Mouse (Mus musculus) hindbrain, embryonic 16.5 days (tissue): ENCODE data around the gene Gm10491. TPM values are rescaled to one million over a fixed set of nuclear protein-coding genes. Genes with fewer than 3 reads are reported as not detected.
A peak's percentile ranks its signal among the peaks of the same experiment; 100 is the strongest.
"Not testable (repeated sequence)": the region's sequence is repeated elsewhere in the genome, so short reads cannot be mapped to it uniquely, and the experiment has no call there.

Experiments used
- ATAC-seq: fragments of 200-750 bp; cut with Nextera tagmentation; 2 replicates; pipeline ENCODE4 v1.8.0; 2017; ENCODE audit warnings: moderate TSS enrichment, moderate library complexity
- H3K27ac ChIP-seq: fragments of 300-500 bp; sonication (generic); 2 replicates; pipeline ENCODE4 v1.5.1; 2014; ENCODE audit warnings: low read depth, mild to moderate bottlenecking, control low read depth, low read length, moderate library complexity
- H3K27me3 ChIP-seq: fragments of 300-500 bp; sonication (generic); replicated peaks from 2 replicates; pipeline ENCODE4 v1.6.1; 2014; ENCODE audit warnings: low read length; ENCODE audit not compliant: control insufficient read depth, insufficient read depth
- H3K36me3 ChIP-seq: fragments of 300-500 bp; sonication (generic); 2 replicates; pipeline ENCODE4 v1.6.1; 2014; ENCODE audit warnings: mild to moderate bottlenecking, low read length, moderate library complexity, mixed read lengths; ENCODE audit not compliant: control insufficient read depth, insufficient read depth
- H3K4me1 ChIP-seq: fragments of 300-500 bp; sonication (generic); 2 replicates; pipeline ENCODE4 v1.6.1; 2014; ENCODE audit warnings: low read depth, low read length; ENCODE audit not compliant: control insufficient read depth, insufficient read depth
- H3K4me2 ChIP-seq: fragments of 300-500 bp; sonication (generic); 2 replicates; pipeline ENCODE4 v1.6.1; 2014; ENCODE audit warnings: mild to moderate bottlenecking, low read length, control low read depth, moderate library complexity
- H3K4me3 ChIP-seq: fragments of 300-500 bp; sonication (generic); 2 replicates; pipeline ENCODE4 v1.5.1; 2014; ENCODE audit warnings: mild to moderate bottlenecking, low read length, control low read depth, moderate library complexity
- H3K9ac ChIP-seq: fragments of 300-500 bp; sonication (generic); 2 replicates; pipeline ENCODE4 v1.6.1; 2014; ENCODE audit warnings: low read depth, mild to moderate bottlenecking, control low read depth, low read length, moderate library complexity
- H3K9me3 ChIP-seq: fragments of 300-500 bp; sonication (generic); 2 replicates; pipeline ENCODE4 v1.6.1; 2014; ENCODE audit warnings: mild to moderate bottlenecking, low read length, moderate library complexity; ENCODE audit not compliant: control insufficient read depth
- WGBS: fragments of 180-500 bp; shearing (Covaris S2); extraction: QIAGEN DNeasy Blood & Tissue Kit; methylation state at CpG from one replicate; pipeline ENCODE4 v1.1.7; 2014; 5-methylcytosine and 5-hydroxymethylcytosine counted together
- polyA plus RNA-seq: library from polyadenylated mRNA; unstranded; fragments of >200 nt; fragmentation: Nextera tagmentation; extraction: Ambion mirVana; gene quantifications from 2 replicates; pipeline ENCODE4 v1.2.1, GENCODE M21; 2015

Gene Gm10491
- polyA plus RNA-seq, 1 experiment from 2014 or later = not detected

DNA sequence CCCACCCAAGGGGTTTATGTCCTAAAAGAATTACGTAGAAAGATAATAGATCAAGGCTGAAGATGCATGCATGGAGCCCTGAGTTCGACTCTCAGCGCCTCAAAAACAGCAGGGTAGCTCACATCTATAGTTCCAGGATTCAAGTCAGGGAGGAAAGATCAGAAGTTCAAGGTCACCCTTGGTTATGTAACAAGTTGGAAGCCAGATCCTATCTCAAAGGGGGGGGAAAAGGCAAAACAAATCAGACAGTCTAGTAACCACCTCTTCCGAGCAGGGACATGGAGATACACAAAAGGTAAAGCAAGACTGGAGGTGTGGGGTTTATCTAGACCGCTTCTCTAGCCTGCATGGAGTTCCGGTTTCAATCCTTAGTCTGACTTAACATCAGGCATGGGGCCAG lies 18.6 kb upstream of the Gm10491 start:
- Histone ChIP-seq H3K27me3 (no peaks in the 10 kb centered on the region; the same call in 1 of the 2 replicates), H3K4me2 (no peak overlapping the region), H3K9me3 (no peaks in the 10 kb centered on the region), H3K27ac (no peak overlapping the region), H3K4me1 (peaks cover 8% of the 10 kb centered on the region; the same call in 1 of the 2 replicates), H3K36me3 (peaks cover 3% of the 10 kb centered on the region; the same call in 1 of the 2 replicates), H3K4me3 (no peak overlapping the region), H3K9ac (no peak overlapping the region)
- 71% methylated on average over 6 of the region's 6 CpGs for WGBS
- ATAC-seq = no peak

DNA sequence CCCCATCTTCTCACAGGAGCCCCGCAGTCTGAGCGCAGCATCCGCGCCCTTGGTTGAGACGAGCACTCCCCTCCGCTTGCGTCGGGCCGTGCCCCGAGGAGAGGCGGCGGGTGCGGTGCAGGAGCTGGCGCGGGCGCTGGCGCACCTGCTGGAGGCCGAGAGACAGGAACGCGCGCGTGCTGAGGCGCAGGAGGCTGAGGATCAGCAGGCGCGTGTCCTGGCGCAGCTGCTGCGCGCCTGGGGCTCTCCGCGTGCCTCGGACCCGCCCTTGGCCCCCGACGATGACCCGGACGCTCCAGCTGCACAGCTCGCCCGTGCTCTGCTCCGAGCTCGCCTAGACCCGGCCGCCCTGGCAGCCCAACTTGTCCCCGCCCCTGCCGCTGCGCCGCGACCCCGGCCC lies 14.4 kb upstream of the Gm10491 start:
- peak overlapping the region; percentile 48; the same call in 1 of the 2 replicates for H3K27ac ChIP-seq
- H3K4me1 ChIP-seq = peaks cover 8% of the 10 kb centered on the region; the same call in 1 of the 2 replicates
- H3K9me3 ChIP-seq = no peaks in the 10 kb centered on the region
- WGBS = 11% methylated on average over 20 of the region's 48 CpGs
- ATAC-seq = no peak
- peaks cover 3% of the 10 kb centered on the region; the same call in 1 of the 2 replicates for H3K36me3 ChIP-seq
- peak overlapping the region; percentile 67 for H3K4me2 ChIP-seq
- peak overlapping the region; percentile 53 for H3K4me3 ChIP-seq
- H3K9ac ChIP-seq = peak overlapping the region; percentile 66
- H3K27me3 ChIP-seq = no peaks in the 10 kb centered on the region; the same call in 1 of the 2 replicates

GRCm38 (mm10) chrX:7919601-7920383 lies 12.2 kb upstream of the Gm10491 start, which contains the start of gene Pcsk1n:
TSS of gene Pcsk1n (plus strand) at chrX:7919822.
- peak; percentile 91 for ATAC-seq
- peak within 1 kb of the TSS; percentile 70 for H3K9ac ChIP-seq
- H3K36me3 ChIP-seq = peaks cover 2% of the 10 kb centered on the region; the same call in 1 of the 2 replicates
- WGBS = 14% methylated on average over 16 of the region's 40 CpGs
- H3K9me3 ChIP-seq = no peaks in the 10 kb centered on the region
- H3K4me3 ChIP-seq = peak within 1 kb of the TSS; percentile 53
- H3K27ac ChIP-seq = peak within 1 kb of the TSS; percentile 82
- H3K4me1 ChIP-seq = peaks cover 8% of the 10 kb centered on the region; the same call in 1 of the 2 replicates
- peak within 1 kb of the TSS; percentile 67 for H3K4me2 ChIP-seq
- H3K27me3 ChIP-seq = no peaks in the 10 kb centered on the region

DNA sequence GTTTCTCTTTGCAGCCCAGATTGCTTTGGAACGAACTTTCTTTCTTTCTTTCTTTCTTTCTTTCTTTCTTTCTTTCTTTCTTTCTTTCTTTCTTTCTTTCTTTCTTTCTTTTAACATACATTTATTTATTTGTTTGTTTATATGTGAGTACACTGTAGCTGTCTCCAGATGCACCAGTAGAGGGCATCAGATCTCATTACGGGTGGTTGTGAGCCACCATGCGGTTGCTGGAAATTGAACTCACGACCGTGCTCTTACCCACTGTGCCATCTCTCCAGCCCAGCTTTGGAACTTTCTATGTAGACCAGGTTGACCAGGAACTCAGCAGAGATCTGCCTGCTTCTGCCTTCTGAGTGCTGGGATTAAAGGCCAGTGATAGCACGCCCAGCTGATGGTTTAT lies 10.3 kb upstream of the Gm10491 start:
- 80% methylated on average over 6 of the region's 6 CpGs for WGBS
- not testable (repeated sequence) for H3K4me3 ChIP-seq

GRCm38 (mm10) chrX:7915669-7916068 lies 8.0 kb upstream of the Gm10491 start:
- not testable (repeated sequence) for H3K27ac ChIP-seq, H3K9me3 ChIP-seq, H3K9ac ChIP-seq, H3K4me2 ChIP-seq, H3K36me3 ChIP-seq, H3K27me3 ChIP-seq, H3K4me1 ChIP-seq, H3K4me3 ChIP-seq, ATAC-seq
- WGBS = 29% methylated on average over 3 of the region's 3 CpGs

More for the DNA sequence above, 10.3 kb upstream of the Gm10491 start:
- not testable (repeated sequence) for H3K9ac ChIP-seq, H3K4me2 ChIP-seq, ATAC-seq, H3K4me1 ChIP-seq, H3K36me3 ChIP-seq, H3K27me3 ChIP-seq, H3K27ac ChIP-seq, H3K9me3 ChIP-seq

DNA sequence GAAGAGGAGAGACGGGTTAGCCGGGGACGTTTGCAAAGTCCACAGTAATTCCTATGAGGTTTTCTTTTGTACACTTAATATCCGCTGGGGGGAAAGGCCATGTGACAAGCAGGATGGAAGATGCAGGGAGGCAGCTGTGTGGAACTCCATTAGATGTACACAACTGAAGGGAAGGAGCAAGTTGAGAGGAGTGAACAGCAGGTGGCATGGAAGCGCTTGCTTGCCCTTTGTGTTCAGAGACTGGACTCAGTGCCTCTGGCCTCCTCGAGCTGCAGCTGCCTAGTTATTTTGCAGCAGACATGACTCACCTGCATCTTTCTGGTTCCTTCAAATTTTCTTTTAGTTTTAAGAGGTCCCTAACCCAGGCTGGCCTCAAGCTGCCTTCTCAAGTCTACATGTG lies 2.8 kb upstream of the Gm10491 start:
- H3K9ac ChIP-seq = no peak overlapping the region

DNA sequence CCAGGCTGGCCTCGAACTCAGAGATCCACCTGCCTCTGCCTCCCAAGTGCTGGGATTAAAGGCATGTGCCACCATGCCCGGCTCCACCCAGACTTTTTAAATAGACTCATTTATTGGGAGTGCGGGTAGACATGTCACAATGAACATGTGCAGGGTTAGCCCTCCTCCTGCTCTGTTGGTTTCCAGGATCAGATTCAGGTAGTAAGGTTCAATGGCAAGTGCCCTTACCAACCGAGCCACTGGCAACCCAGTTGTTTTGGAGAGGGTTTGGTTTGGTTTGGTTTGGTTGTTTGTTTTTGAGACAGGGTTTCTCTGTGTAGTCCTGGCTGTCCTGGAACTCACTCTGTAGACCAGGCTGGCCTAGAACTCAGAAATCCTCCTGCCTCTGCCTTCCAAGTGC lies 1.6 kb upstream of the Gm10491 start, which contains the start of gene Gm10490:
Gm10490 (plus strand) TSS at position 301 of the 400 bp plus-strand sequence.
- H3K9ac ChIP-seq, H3K4me3 ChIP-seq, H3K27ac ChIP-seq, ATAC-seq, H3K36me3 ChIP-seq, H3K4me2 ChIP-seq, H3K27me3 ChIP-seq, H3K9me3 ChIP-seq, H3K4me1 ChIP-seq: not testable (repeated sequence)
- WGBS = 99% methylated on average over 4 of the region's 4 CpGs

More for the DNA sequence above, 2.8 kb upstream of the Gm10491 start:
- Histone ChIP-seq H3K27ac (no peak overlapping the region), H3K36me3 (0 out of 2 replicates have a peak, but pooled peaks cover 2% of the 10 kb centered on the region), H3K27me3 (no peaks in the 10 kb centered on the region), H3K4me1 (no peaks in the 10 kb centered on the region), H3K4me2 (no peak overlapping the region), H3K9me3 (no peaks in the 10 kb centered on the region), H3K4me3 (no peak overlapping the region)
- ATAC-seq = peak; percentile 61; the same call in 1 of the 2 replicates
- WGBS = 45% methylated on average over 6 of the region's 6 CpGs

DNA sequence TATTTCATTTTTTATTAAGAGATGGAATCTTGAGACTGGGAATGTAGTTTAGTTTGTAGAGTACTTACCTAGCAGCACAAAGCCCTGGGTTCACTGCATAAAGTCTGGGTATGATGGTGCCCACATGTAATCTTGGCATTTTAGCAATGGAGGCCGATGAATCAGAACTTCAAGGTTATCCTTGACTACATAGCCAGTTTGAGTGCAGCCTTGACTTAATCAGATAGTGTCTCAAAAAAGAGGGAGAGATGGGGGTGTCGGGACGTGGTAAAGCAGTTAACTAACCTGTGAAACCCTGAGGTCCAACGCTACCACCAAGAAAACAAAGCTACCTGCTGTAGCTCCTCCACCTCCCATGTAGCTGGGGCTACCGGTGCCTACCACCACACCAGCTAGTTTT lies 3.2 kb downstream of the Gm10491 start:
- H3K27ac ChIP-seq = no peak overlapping the region
- no peak for ATAC-seq
- no peak overlapping the region for H3K9ac ChIP-seq
- 0 out of 2 replicates have a peak, but pooled peaks cover 2% of the 10 kb centered on the region for H3K36me3 ChIP-seq
- H3K4me2 ChIP-seq = no peak overlapping the region
- no peaks in the 10 kb centered on the region for H3K27me3 ChIP-seq
- no peak overlapping the region for H3K4me3 ChIP-seq
- WGBS = 95% methylated on average over 5 of the region's 5 CpGs
- H3K4me1 ChIP-seq = no peaks in the 10 kb centered on the region; the same call in none of the 2 replicates
- H3K9me3 ChIP-seq = no peaks in the 10 kb centered on the region
